Mouse (Mus musculus): ENCODE results near the gene Aurkaip1. TPM values are rescaled to one million over a fixed set of nuclear protein-coding genes. Genes with fewer than 3 reads are reported as not detected.

The Aurkaip1 gene
- polyA plus RNA-seq, 1 experiment from 2014 or later = 170 TPM

- WGBS = 87% methylated on average over 4 of the region's 4 CpGs
- Histone ChIP-seq H3K27me3 (ENCODE audit: insufficient read depth, poor library complexity, severe bottlenecking) (no peaks in the 10 kb centered on the region), H3K36me3 (peaks cover 13% of the 10 kb centered on the region; the same call in 1 of the 2 replicates), H3K4me3 (no peak overlapping the region), H3K4me1 (peaks cover 28% of the 10 kb centered on the region), H3K9me3 (no peaks in the 10 kb centered on the region), H3K27ac (no peak overlapping the region)
- no peak for DNase-seq (ENCODE audit: low spot score)
Measured at GRCm38 (mm10) chr4:155833234-155833633, 2.2 kb downstream of the Aurkaip1 start.

GRCm38 (mm10) chr4:155833836-155834235, 2.8 kb downstream of the Aurkaip1 start:
- Histone ChIP-seq H3K4me1 (peaks cover 34% of the 10 kb centered on the region), H3K27ac (no peak overlapping the region), H3K4me3 (no peak overlapping the region), H3K36me3 (peaks cover 13% of the 10 kb centered on the region; the same call in 1 of the 2 replicates), H3K9me3 (no peaks in the 10 kb centered on the region), H3K27me3 (ENCODE audit: insufficient read depth, poor library complexity, severe bottlenecking) (no peaks in the 10 kb centered on the region)
- 35% methylated on average over 2 of the region's 2 CpGs for WGBS
- DNase-seq (ENCODE audit: low spot score) = no peak

GRCm38 (mm10) chr4:155837404-155838010, 6.4 kb downstream of the Aurkaip1 start:
- H3K4me1 ChIP-seq = peaks cover 58% of the 10 kb centered on the region
- H3K27ac ChIP-seq = no peak overlapping the region
- H3K36me3 ChIP-seq = peaks cover 18% of the 10 kb centered on the region; the same call in 1 of the 2 replicates
- no peak overlapping the region for H3K4me3 ChIP-seq
- DNase-seq (ENCODE audit: low spot score) = no peak
- H3K9me3 ChIP-seq = no peaks in the 10 kb centered on the region
- WGBS = 66% methylated on average over 11 of the region's 11 CpGs
- H3K27me3 ChIP-seq (ENCODE audit: insufficient read depth, poor library complexity, severe bottlenecking) = peaks cover 17% of the 10 kb centered on the region

- DNase-seq (ENCODE audit: low spot score) = no peak
- Histone ChIP-seq H3K27ac (peak overlapping the region; percentile 87), H3K9me3 (no peaks in the 10 kb centered on the region), H3K4me3 (peak overlapping the region; percentile 70), H3K36me3 (peaks cover 18% of the 10 kb centered on the region), H3K4me1 (peaks cover 51% of the 10 kb centered on the region), H3K27me3 (ENCODE audit: insufficient read depth, poor library complexity, severe bottlenecking) (peaks cover 17% of the 10 kb centered on the region)
- WGBS = 41% methylated on average over 8 of the region's 8 CpGs
Measured at GRCm38 (mm10) chr4:155838187-155839153, 7.4 kb downstream of the Aurkaip1 start.

GRCm38 (mm10) chr4:155839483-155839910, 8.4 kb downstream of the Aurkaip1 start, which contains the start of gene Mxra8:
Gene Mxra8 (plus strand): TSS chr4:155839680.
- H3K36me3 ChIP-seq = peaks cover 25% of the 10 kb centered on the region
- peak within 1 kb of the TSS; percentile 87 for H3K27ac ChIP-seq
- peak within 1 kb of the TSS; percentile 70 for H3K4me3 ChIP-seq
- H3K27me3 ChIP-seq (ENCODE audit: insufficient read depth, poor library complexity, severe bottlenecking) = peaks cover 17% of the 10 kb centered on the region
- WGBS = under 1% methylated on average over 16 of the region's 16 CpGs
- peak; percentile 96 for DNase-seq (ENCODE audit: low spot score)
- H3K9me3 ChIP-seq = no peaks in the 10 kb centered on the region
- H3K4me1 ChIP-seq = peaks cover 47% of the 10 kb centered on the region

- Histone ChIP-seq H3K36me3 (peaks cover 25% of the 10 kb centered on the region), H3K4me1 (peaks cover 47% of the 10 kb centered on the region), H3K27me3 (ENCODE audit: insufficient read depth, poor library complexity, severe bottlenecking) (peaks cover 17% of the 10 kb centered on the region), H3K9me3 (no peaks in the 10 kb centered on the region), H3K4me3 (peak overlapping the region; percentile 70), H3K27ac (peak overlapping the region; percentile 87)
- WGBS = 5% methylated on average over 8 of the region's 8 CpGs
- DNase-seq (ENCODE audit: low spot score) = no peak
Measured at GRCm38 (mm10) chr4:155840076-155841002, 9.3 kb downstream of the Aurkaip1 start.

GRCm38 (mm10) chr4:155841003-155841454, 10.0 kb downstream of the Aurkaip1 start:
- Histone ChIP-seq H3K27me3 (ENCODE audit: insufficient read depth, poor library complexity, severe bottlenecking) (peaks cover 17% of the 10 kb centered on the region), H3K27ac (peak overlapping the region; percentile 87), H3K9me3 (no peaks in the 10 kb centered on the region), H3K4me3 (peak overlapping the region; percentile 70), H3K36me3 (peaks cover 25% of the 10 kb centered on the region), H3K4me1 (peaks cover 47% of the 10 kb centered on the region)
- DNase-seq (ENCODE audit: low spot score) = peak; percentile 90
- WGBS = under 1% methylated on average over 32 of the region's 32 CpGs

- Histone ChIP-seq H3K9me3 (no peaks in the 10 kb centered on the region), H3K36me3 (peaks cover 25% of the 10 kb centered on the region), H3K27ac (0 out of 2 replicates have a peak overlapping the region, but pooled peaks have one; percentile 87), H3K27me3 (ENCODE audit: insufficient read depth, poor library complexity, severe bottlenecking) (peaks cover 17% of the 10 kb centered on the region), H3K4me1 (peaks cover 51% of the 10 kb centered on the region), H3K4me3 (peak overlapping the region; percentile 70)
- WGBS = 45% methylated on average over 38 of the region's 38 CpGs
- no peak for DNase-seq (ENCODE audit: low spot score)
Measured at GRCm38 (mm10) chr4:155841651-155842270, 10.7 kb downstream of the Aurkaip1 start.

GRCm38 (mm10) chr4:155843231-155843630, 12.2 kb downstream of the Aurkaip1 start:
- WGBS = 88% methylated on average over 5 of the region's 5 CpGs
- Histone ChIP-seq H3K27me3 (ENCODE audit: insufficient read depth, poor library complexity, severe bottlenecking) (peaks cover 17% of the 10 kb centered on the region), H3K9me3 (no peaks in the 10 kb centered on the region), H3K4me1 (peaks cover 53% of the 10 kb centered on the region), H3K4me3 (no peak overlapping the region), H3K27ac (no peak overlapping the region), H3K36me3 (peaks cover 25% of the 10 kb centered on the region)
- no peak for DNase-seq (ENCODE audit: low spot score)

GRCm38 (mm10) chr4:155846871-155847578, 16.0 kb downstream of the Aurkaip1 start, which contains the start of gene Dvl1:
Gene Dvl1 (plus strand): TSS chr4:155847402.
- peaks cover 26% of the 10 kb centered on the region for H3K4me1 ChIP-seq
- H3K4me3 ChIP-seq = peak within 1 kb of the TSS; percentile 83
- peaks cover 2% of the 10 kb centered on the region; the same call in 1 of the 2 replicates for H3K27me3 ChIP-seq (ENCODE audit: insufficient read depth, poor library complexity, severe bottlenecking)
- DNase-seq (ENCODE audit: low spot score) = peak; percentile 95
- no peaks in the 10 kb centered on the region for H3K9me3 ChIP-seq
- H3K27ac ChIP-seq = peak within 1 kb of the TSS; percentile 91
- H3K36me3 ChIP-seq = peaks cover 19% of the 10 kb centered on the region
- WGBS = 1% methylated on average over 65 of the region's 65 CpGs

GRCm38 (mm10) chr4:155847591-155848352, 16.7 kb downstream of the Aurkaip1 start:
- Histone ChIP-seq H3K4me3 (peak overlapping the region; percentile 83), H3K27me3 (ENCODE audit: insufficient read depth, poor library complexity, severe bottlenecking) (no peaks in the 10 kb centered on the region), H3K9me3 (no peaks in the 10 kb centered on the region), H3K4me1 (peaks cover 28% of the 10 kb centered on the region), H3K27ac (peak overlapping the region; percentile 91), H3K36me3 (peaks cover 14% of the 10 kb centered on the region)
- DNase-seq (ENCODE audit: low spot score) = no peak
- 2% methylated on average over 65 of the region's 69 CpGs for WGBS
